ENCODE assay signal across 10 mouse cellular contexts in the genomic region with DNA sequence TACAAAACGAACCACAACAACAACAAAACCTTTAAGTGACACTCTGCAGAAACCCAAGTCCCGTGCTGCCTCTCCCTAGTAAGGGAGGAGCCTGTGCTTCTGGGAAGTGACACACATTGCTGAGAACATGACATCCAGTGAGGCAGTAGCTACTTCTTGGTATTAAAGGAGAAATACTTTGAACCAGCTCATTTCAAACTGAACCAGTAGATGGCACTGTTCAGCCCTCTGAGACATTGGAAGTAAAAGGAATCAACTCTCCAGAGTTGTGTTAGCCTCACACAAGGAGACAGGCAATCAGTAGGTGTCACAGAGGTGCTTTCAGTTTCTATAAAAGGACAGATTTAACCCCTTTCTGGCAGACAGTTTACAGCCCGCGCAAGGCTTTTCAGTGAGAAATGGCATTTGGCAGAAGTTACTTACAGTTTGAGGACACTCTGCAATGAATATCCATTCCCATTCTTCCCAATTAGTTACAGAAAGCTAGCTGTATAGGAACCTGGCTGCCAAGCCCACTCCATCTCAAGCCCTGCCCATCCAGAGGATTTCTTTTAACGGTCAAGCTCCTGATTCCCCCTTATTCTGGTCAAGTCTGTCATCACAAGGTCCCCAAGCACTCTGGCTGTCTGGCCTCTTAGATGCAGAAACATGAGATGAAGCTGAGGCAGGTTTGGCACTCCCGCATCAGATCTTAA. TPM values are rescaled to one million over a fixed set of nuclear protein-coding genes. Genes with fewer than 3 reads are reported as not detected.
DNase-seq lines count a peak whose midpoint lies in the region; ATAC-seq and TF ChIP-seq lines count a peak whose summit lies in the region.
"Had no signal": no experiment of that assay in that cellular context is flagged by ENCODE, and none has a peak within 500 bp of the region (broad histone marks: within the 10 kb centered on the region; RNA-seq: fewer than 3 reads in every experiment).

No protein-coding gene starts in this region.

- no peak overlapping the region for H3K9ac ChIP-seq in forebrain, postnatal 0 days
- H3K9ac ChIP-seq: stomach, embryonic 15.5 days had no signal

- no peak overlapping the region for H3K27ac ChIP-seq in forebrain, postnatal 0 days (ENCODE audit: low read depth, low read length)
- H3K27ac ChIP-seq: stomach, embryonic 15.5 days had no signal

- no peak overlapping the region for H3K4me2 ChIP-seq in forebrain, postnatal 0 days (ENCODE audit: low read depth)
- H3K4me2 ChIP-seq: stomach, embryonic 15.5 days had no signal

- no peak overlapping the region for H3K4me3 ChIP-seq in forebrain, postnatal 0 days (ENCODE audit: low read depth, low read length)
- H3K4me3 ChIP-seq: stomach, embryonic 15.5 days had no signal

- no peaks in the 10 kb centered on the region for H3K36me3 ChIP-seq in forebrain, postnatal 0 days (ENCODE audit: insufficient read depth)
- H3K36me3 ChIP-seq: stomach, embryonic 15.5 days had no signal

- DNase-seq in urinary bladder, postnatal 25 days (ENCODE audit: low spot score) = peak; percentile 26
- no peak for DNase-seq in urinary bladder, postnatal 4 days (ENCODE audit: low spot score in 2 of 2)
- DNase-seq in c-Kit-positive CD71-positive TER-119-negative erythroid progenitor cells, embryonic 14.5 days (ENCODE audit: low read depth) = peak; percentile 44
- peak; percentile 81 for DNase-seq in forebrain, postnatal 0 days
- DNase-seq in kidney, postnatal 14 days = peak; percentile 67
- DNase-seq in lung, adult 18-20 months = peak; percentile 4 to 26
- DNase-seq in right cerebral cortex, adult 2 months (ENCODE audit: low spot score in 2 of 2) = peak; percentile 64 to 74
- no peak for DNase-seq in spleen, adult 12 weeks (ENCODE audit: low spot score)

- H3K9me3 ChIP-seq in forebrain, postnatal 0 days (ENCODE audit: low read length) = no peaks in the 10 kb centered on the region
- H3K9me3 ChIP-seq: stomach, embryonic 15.5 days had no signal

- H3K27me3 ChIP-seq in forebrain, postnatal 0 days (ENCODE audit: insufficient read depth, low read length) = no peaks in the 10 kb centered on the region
- H3K27me3 ChIP-seq: stomach, embryonic 15.5 days had no signal

- 31% methylated on average over 6 of the region's 6 CpGs for WGBS in forebrain, postnatal 0 days

- TF ChIP-seq CTCF in forebrain, postnatal 0 days (IDR thresholded peaks at IDR 0.05; ENCODE audit: low read depth) = peak; percentile 85

- no peaks in the 10 kb centered on the region for H3K4me1 ChIP-seq in forebrain, postnatal 0 days (ENCODE audit: insufficient read depth)
- H3K4me1 ChIP-seq: stomach, embryonic 15.5 days had no signal

- peak; percentile 75 for ATAC-seq in forebrain, postnatal 0 days

RNA-seq across cellular contexts. Expression of gene Opn5, which starts 2.0 kb away (rescaled TPM):
- total RNA-seq in forebrain, postnatal 0 days (2014; rRNA removed) = 0.14 and 0.31 TPM in 2 replicates
- 0.08 and 0.10 TPM in 2 replicates for polyA plus RNA-seq in forebrain, postnatal 0 days (2015; fragmentation: Nextera tagmentation; extraction: Ambion mirVana)
- polyA plus RNA-seq: gonadal fat pad, adult 2 months; stomach, embryonic 15.5 days had no signal

Comparison
In these comparisons a context has a peak if more than half of its experiments do, and no peak if none do; other contexts are left out.
1. DNase-seq: peak in urinary bladder, postnatal 25 days (single experiment), c-Kit-positive CD71-positive TER-119-negative erythroid progenitor cells, embryonic 14.5 days (single experiment), forebrain, postnatal 0 days (single experiment), kidney, postnatal 14 days (single experiment), lung, adult 18-20 months (2 of 2) and right cerebral cortex, adult 2 months (2 of 2); none in urinary bladder, postnatal 4 days (0 of 2) and spleen, adult 12 weeks (single experiment).